Mouse (Mus musculus) heart, embryonic 15.5 days (tissue): ENCODE data around the gene Tcam1. TPM values are rescaled to one million over a fixed set of nuclear protein-coding genes. Genes with fewer than 3 reads are reported as not detected.
A peak's percentile ranks its signal among the peaks of the same experiment; 100 is the strongest.

Experiments used
- ATAC-seq: fragments of 200-750 bp; cut with Nextera tagmentation; replicated peaks from 2 replicates; pipeline ENCODE4 v1.8.0; 2017; ENCODE audit warnings: low read depth, moderate TSS enrichment; ENCODE audit not compliant: insufficient number of reproducible peaks, insufficient read depth, low FRiP score
- H3K27ac ChIP-seq: fragments of 300-500 bp; sonication (generic); 2 replicates; pipeline ENCODE4 v1.5.1; 2015; ENCODE audit warnings: mild to moderate bottlenecking, inconsistent platforms
- H3K27me3 ChIP-seq: fragments of 300-500 bp; sonication (generic); 2 replicates; pipeline ENCODE4 v1.6.1; 2015; ENCODE audit warnings: inconsistent platforms
- H3K36me3 ChIP-seq: fragments of 300-500 bp; sonication (generic); 2 replicates; pipeline ENCODE4 v1.6.1; 2015; ENCODE audit warnings: mild to moderate bottlenecking, inconsistent platforms
- H3K4me1 ChIP-seq: fragments of 300-500 bp; sonication (generic); replicated peaks from 2 replicates; pipeline ENCODE4 v1.6.1; 2015; ENCODE audit warnings: inconsistent platforms
- H3K4me2 ChIP-seq: fragments of 300-500 bp; sonication (generic); 2 replicates; pipeline ENCODE4 v1.6.1; 2015; ENCODE audit warnings: inconsistent platforms, mild to moderate bottlenecking, moderate library complexity
- H3K4me3 ChIP-seq: fragments of 300-500 bp; sonication (generic); 2 replicates; pipeline ENCODE4 v1.5.1; 2015; ENCODE audit warnings: mild to moderate bottlenecking, inconsistent platforms
- H3K9ac ChIP-seq: fragments of 300-500 bp; sonication (generic); 2 replicates; pipeline ENCODE4 v1.6.1; 2015; ENCODE audit warnings: mild to moderate bottlenecking, inconsistent platforms
- H3K9me3 ChIP-seq: fragments of 300-500 bp; sonication (generic); replicated peaks from 2 replicates; pipeline ENCODE4 v1.6.1; 2016; ENCODE audit warnings: inconsistent platforms
- WGBS: fragments of 180-500 bp; shearing (Covaris S2); methylation state at CpG from one replicate; pipeline ENCODE4 v1.1.7; 2015; ENCODE audit warnings: mixed read lengths; 5-methylcytosine and 5-hydroxymethylcytosine counted together
- polyA plus RNA-seq: library from polyadenylated mRNA; unstranded; fragments of >200 nt; fragmentation: Nextera tagmentation; extraction: Ambion mirVana; gene quantifications from 2 replicates; pipeline ENCODE4 v1.2.1, GENCODE M21; 2015

Tcam1 gene
- polyA plus RNA-seq, 1 experiment from 2014 or later: not detected

- no peak for ATAC-seq
- 91% methylated on average over 6 of the region's 6 CpGs for WGBS
These were observed 2.7 kb upstream of the Tcam1 start for GRCm38 (mm10) chr11:106273811-106274210.

DNA sequence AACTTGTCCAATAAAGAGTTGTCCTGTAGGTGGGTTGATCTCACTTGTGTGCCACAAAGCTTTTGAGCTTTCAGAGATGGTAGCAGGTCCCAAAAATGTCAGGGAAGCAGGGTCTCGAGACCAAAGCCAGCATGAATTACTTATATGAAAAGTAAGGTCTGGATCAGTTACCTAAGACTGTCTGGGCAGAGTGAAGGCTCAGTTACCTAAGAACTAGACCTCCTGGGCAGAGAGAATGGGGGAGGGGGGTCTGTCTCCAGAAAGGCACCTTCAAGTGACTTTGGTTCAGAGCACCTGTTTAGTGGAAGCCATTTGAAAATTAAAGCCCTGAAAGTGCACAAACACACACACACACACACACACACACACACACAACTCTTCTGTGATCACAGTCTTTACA lies 2.1 kb upstream of the Tcam1 start:
- Histone ChIP-seq H3K36me3 (no peaks in the 10 kb centered on the region), H3K27ac (no peak overlapping the region), H3K9ac (no peak overlapping the region), H3K9me3 (no peaks in the 10 kb centered on the region), H3K4me2 (no peak overlapping the region), H3K4me1 (peaks cover 39% of the 10 kb centered on the region), H3K4me3 (no peak overlapping the region), H3K27me3 (no peaks in the 10 kb centered on the region)
- no peak for ATAC-seq
- WGBS: 79% methylated on average over 1 of the region's 1 CpGs

More at GRCm38 (mm10) chr11:106273811-106274210, 2.7 kb upstream of the Tcam1 start:
- Histone ChIP-seq H3K27ac (no peak overlapping the region), H3K9ac (no peak overlapping the region), H3K27me3 (no peaks in the 10 kb centered on the region), H3K4me2 (peak overlapping the region; percentile 87), H3K4me3 (no peak overlapping the region; the same call in 1 of the 2 replicates), H3K36me3 (no peaks in the 10 kb centered on the region), H3K4me1 (peaks cover 45% of the 10 kb centered on the region), H3K9me3 (no peaks in the 10 kb centered on the region)

DNA sequence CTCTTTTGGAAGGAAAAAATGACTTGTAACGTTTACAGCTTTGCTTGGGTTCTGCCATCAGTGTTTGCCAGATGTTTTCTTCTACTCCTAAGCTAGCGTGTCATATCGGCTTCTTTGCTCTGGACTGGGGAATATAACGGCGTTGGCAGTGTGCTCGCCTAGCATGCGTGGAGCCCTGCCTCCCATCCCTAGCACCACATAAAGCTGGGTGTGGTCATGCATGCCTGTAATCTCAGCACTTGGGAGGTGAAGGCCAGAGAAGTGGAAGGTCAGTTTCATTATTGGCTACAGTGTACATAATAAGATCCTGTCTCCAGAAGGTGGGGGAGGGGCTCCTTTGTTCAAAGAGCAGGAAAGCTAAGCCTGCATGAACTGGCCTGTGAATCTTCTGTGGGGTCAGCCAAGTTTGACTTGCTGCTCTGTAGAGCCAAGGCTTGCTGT lies 1.5 kb upstream of the Tcam1 start:
- Histone ChIP-seq H3K36me3 (no peaks in the 10 kb centered on the region), H3K4me2 (no peak overlapping the region), H3K27ac (peak overlapping the region; percentile 5; the same call in 1 of the 2 replicates), H3K27me3 (no peaks in the 10 kb centered on the region), H3K9ac (no peak overlapping the region), H3K4me3 (no peak overlapping the region), H3K4me1 (peaks cover 39% of the 10 kb centered on the region), H3K9me3 (no peaks in the 10 kb centered on the region)
- no peak for ATAC-seq
- WGBS: 63% methylated on average over 7 of the region's 7 CpGs

DNA sequence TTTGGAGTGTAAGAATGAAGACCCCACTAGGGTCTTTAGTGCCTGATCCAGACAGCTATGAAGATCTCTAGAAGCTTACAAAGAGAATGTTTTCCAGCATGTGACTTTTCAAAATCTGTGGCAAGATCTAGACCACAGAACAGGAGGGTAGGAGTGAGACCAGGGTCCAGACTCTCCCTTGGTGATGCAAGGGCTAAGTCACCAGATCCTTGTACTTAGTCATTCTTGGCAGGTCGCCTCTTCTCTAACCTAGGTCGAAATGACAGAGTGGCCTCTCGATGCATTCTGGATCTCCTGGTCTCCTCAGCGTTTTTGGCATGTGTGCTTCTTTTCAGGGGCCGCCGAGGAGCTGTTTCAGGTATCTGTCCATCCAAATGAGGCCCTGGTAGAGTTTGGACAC lies 6.0 kb downstream of the Tcam1 start:
- Histone ChIP-seq H3K4me1 (peaks cover 4% of the 10 kb centered on the region; the same call in 1 of the 2 replicates), H3K27me3 (no peaks in the 10 kb centered on the region), H3K9ac (no peak overlapping the region), H3K4me2 (no peak overlapping the region), H3K4me3 (no peak overlapping the region), H3K36me3 (no peaks in the 10 kb centered on the region), H3K27ac (no peak overlapping the region), H3K9me3 (no peaks in the 10 kb centered on the region)
- ATAC-seq: no peak
- 68% methylated on average over 6 of the region's 6 CpGs for WGBS

DNA sequence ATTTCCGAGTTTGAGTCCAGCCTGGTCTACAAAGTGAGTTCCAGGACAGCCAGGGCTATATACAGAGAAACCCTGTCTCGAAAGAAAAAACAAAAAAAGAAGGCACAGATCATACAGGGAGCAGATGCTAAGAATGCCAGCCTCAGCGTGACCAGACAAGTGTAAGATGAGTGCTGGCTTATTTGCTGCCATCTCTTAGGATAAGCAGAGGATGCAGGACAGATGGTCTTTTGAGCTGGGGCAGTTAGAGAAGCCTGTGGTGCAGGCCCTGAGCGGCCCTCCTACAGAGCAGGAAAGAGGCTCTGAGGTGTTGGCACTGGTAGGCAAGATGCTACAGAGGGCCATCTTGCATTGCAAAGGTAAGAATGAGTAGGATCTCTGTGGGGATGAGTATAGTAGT lies 6.9 kb downstream of the Tcam1 start:
- Histone ChIP-seq H3K9me3 (no peaks in the 10 kb centered on the region), H3K27me3 (no peaks in the 10 kb centered on the region), H3K4me2 (no peak overlapping the region), H3K4me1 (peaks cover 4% of the 10 kb centered on the region; the same call in 1 of the 2 replicates), H3K4me3 (no peak overlapping the region), H3K27ac (no peak overlapping the region), H3K9ac (no peak overlapping the region), H3K36me3 (no peaks in the 10 kb centered on the region)
- no peak for ATAC-seq
- WGBS: 79% methylated on average over 4 of the region's 4 CpGs

- Histone ChIP-seq H3K27me3 (no peaks in the 10 kb centered on the region), H3K27ac (no peak overlapping the region), H3K4me2 (no peak overlapping the region), H3K9ac (no peak overlapping the region), H3K9me3 (no peaks in the 10 kb centered on the region), H3K4me1 (peaks cover 4% of the 10 kb centered on the region; the same call in 1 of the 2 replicates), H3K36me3 (no peaks in the 10 kb centered on the region), H3K4me3 (no peak overlapping the region)
- 49% methylated on average over 8 of the region's 8 CpGs for WGBS
- no peak for ATAC-seq
These were observed 7.7 kb downstream of the Tcam1 start for GRCm38 (mm10) chr11:106284126-106284525.

GRCm38 (mm10) chr11:106286206-106286605 lies 9.7 kb downstream of the Tcam1 start:
- no peak for ATAC-seq

GRCm38 (mm10) chr11:106286987-106287386 lies 10.5 kb downstream of the Tcam1 start:
- WGBS: 62% methylated on average over 11 of the region's 11 CpGs
- no peak overlapping the region for H3K27ac ChIP-seq

More at GRCm38 (mm10) chr11:106286206-106286605, 9.7 kb downstream of the Tcam1 start:
- H3K9ac ChIP-seq: no peak overlapping the region
- H3K9me3 ChIP-seq: no peaks in the 10 kb centered on the region
- 74% methylated on average over 7 of the region's 7 CpGs for WGBS
- peaks cover 7% of the 10 kb centered on the region; the same call in 1 of the 2 replicates for H3K4me1 ChIP-seq
- H3K36me3 ChIP-seq: no peaks in the 10 kb centered on the region
- no peak overlapping the region for H3K4me3 ChIP-seq
- no peak overlapping the region for H3K27ac ChIP-seq
- H3K27me3 ChIP-seq: no peaks in the 10 kb centered on the region
- H3K4me2 ChIP-seq: no peak overlapping the region

GRCm38 (mm10) chr11:106289369-106289768 lies 12.9 kb downstream of the Tcam1 start:
- Histone ChIP-seq H3K27ac (no peak overlapping the region), H3K9ac (no peak overlapping the region), H3K36me3 (no peaks in the 10 kb centered on the region), H3K27me3 (no peaks in the 10 kb centered on the region), H3K4me3 (no peak overlapping the region), H3K9me3 (0 out of 2 replicates have a peak, but pooled peaks cover 3% of the 10 kb centered on the region), H3K4me1 (peaks cover 7% of the 10 kb centered on the region; the same call in 1 of the 2 replicates), H3K4me2 (no peak overlapping the region)
- peak; percentile 67; the same call in 1 of the 2 replicates for ATAC-seq
- WGBS: 27% methylated on average over 8 of the region's 8 CpGs

More at GRCm38 (mm10) chr11:106286987-106287386, 10.5 kb downstream of the Tcam1 start:
- H3K4me1 ChIP-seq: peaks cover 7% of the 10 kb centered on the region; the same call in 1 of the 2 replicates
- no peak overlapping the region for H3K9ac ChIP-seq
- no peak overlapping the region for H3K4me3 ChIP-seq
- no peaks in the 10 kb centered on the region for H3K27me3 ChIP-seq
- ATAC-seq: no peak
- H3K9me3 ChIP-seq: no peaks in the 10 kb centered on the region
- H3K36me3 ChIP-seq: no peaks in the 10 kb centered on the region
- H3K4me2 ChIP-seq: no peak overlapping the region

DNA sequence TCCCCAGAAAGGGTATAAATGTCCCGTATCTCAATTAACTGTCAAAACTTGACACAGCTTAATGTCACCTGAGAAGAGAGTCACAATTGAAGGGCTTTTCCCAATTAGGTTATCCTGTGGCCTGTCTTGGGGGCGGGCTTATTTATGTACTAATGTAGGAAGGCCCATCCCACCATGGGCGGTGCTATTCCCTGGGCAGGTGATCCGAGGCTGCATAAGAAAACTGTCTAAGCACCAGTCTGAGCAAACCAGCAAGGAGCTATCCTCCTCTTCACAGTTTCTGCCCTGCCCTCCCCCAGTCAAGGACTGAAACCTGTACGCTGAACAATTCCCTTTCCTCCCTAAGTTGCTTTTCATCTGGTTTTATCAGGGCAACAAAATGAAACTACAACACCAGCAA lies 13.9 kb downstream of the Tcam1 start:
- peaks cover 7% of the 10 kb centered on the region; the same call in 1 of the 2 replicates for H3K4me1 ChIP-seq
- ATAC-seq: no peak
- H3K9ac ChIP-seq: no peak overlapping the region
- no peak overlapping the region for H3K27ac ChIP-seq
- no peak overlapping the region for H3K4me3 ChIP-seq
- WGBS: 89% methylated on average over 5 of the region's 5 CpGs
- no peaks in the 10 kb centered on the region for H3K27me3 ChIP-seq
- H3K4me2 ChIP-seq: no peak overlapping the region
- H3K9me3 ChIP-seq: 0 out of 2 replicates have a peak, but pooled peaks cover 3% of the 10 kb centered on the region
- no peaks in the 10 kb centered on the region for H3K36me3 ChIP-seq

- no peak overlapping the region for H3K4me3 ChIP-seq
- no peaks in the 10 kb centered on the region for H3K36me3 ChIP-seq
- peaks cover 5% of the 10 kb centered on the region; the same call in 1 of the 2 replicates for H3K4me1 ChIP-seq
- no peak overlapping the region for H3K27ac ChIP-seq
- no peak overlapping the region for H3K4me2 ChIP-seq
- no peaks in the 10 kb centered on the region for H3K27me3 ChIP-seq
- no peak for ATAC-seq
- 0 out of 2 replicates have a peak, but pooled peaks cover 3% of the 10 kb centered on the region for H3K9me3 ChIP-seq
- no peak overlapping the region for H3K9ac ChIP-seq
- WGBS: 90% methylated on average over 2 of the region's 2 CpGs
These were observed 15.4 kb downstream of the Tcam1 start for GRCm38 (mm10) chr11:106291861-106292260.

DNA sequence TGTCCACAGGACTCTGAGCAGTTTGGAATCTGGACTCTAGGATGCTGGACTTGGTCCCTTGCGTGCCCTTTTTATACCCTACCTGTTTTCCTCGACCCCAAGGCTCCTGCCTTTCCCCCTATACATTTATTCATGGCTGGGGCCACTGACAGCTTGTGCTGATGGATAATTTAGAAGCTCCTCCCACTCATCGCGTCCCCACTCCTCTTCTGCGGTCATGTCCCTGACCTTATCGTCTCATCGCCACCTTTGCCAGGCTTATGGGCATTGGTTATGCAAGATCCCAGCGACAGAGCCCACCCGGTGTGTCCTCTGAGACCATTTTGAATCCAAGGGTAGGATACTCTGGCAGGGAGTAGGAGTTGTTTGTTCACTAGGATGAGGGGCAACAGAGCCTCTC lies 25.3 kb downstream of the Tcam1 start, which contains the start of gene Gh:
TSS of gene Gh (minus strand) at position 101 of the 400 bp plus-strand sequence.
- H3K36me3 ChIP-seq: no peaks in the 10 kb centered on the region
- H3K4me3 ChIP-seq: no peak within 1 kb of the TSS
- H3K4me2 ChIP-seq: no peak within 1 kb of the TSS
- H3K27me3 ChIP-seq: no peaks in the 10 kb centered on the region
- 81% methylated on average over 9 of the region's 9 CpGs for WGBS
- no peaks in the 10 kb centered on the region for H3K9me3 ChIP-seq
- H3K9ac ChIP-seq: no peak within 1 kb of the TSS
- ATAC-seq: no peak
- no peak within 1 kb of the TSS for H3K27ac ChIP-seq
- H3K4me1 ChIP-seq: no peaks in the 10 kb centered on the region
